Mouse (Mus musculus) MEL-GATA-1-ER (cell line): ENCODE measurements at regions not wholly inside any gene's neighbourhood (a gene's known extent, or its start where the extent isn't known, plus 50 kb on each side); places are given as distances from the start of the nearest gene placed in this dataset.
"Not testable (repeated sequence)": the region's sequence is repeated elsewhere in the genome, so short reads cannot be mapped to it uniquely, and the experiment has no call there.

Experiments used
- DNase-seq: peaks from one replicate; pipeline ENCODE4 v3.0.0-alpha.2; 2012; ENCODE audit warnings: low read depth; ENCODE audit errors: extremely low read depth

GRCm38 (mm10) chr16:31553361-31554146 is 109.7 kb upstream of the Dlg1 start:
- no peak for DNase-seq

DNA sequence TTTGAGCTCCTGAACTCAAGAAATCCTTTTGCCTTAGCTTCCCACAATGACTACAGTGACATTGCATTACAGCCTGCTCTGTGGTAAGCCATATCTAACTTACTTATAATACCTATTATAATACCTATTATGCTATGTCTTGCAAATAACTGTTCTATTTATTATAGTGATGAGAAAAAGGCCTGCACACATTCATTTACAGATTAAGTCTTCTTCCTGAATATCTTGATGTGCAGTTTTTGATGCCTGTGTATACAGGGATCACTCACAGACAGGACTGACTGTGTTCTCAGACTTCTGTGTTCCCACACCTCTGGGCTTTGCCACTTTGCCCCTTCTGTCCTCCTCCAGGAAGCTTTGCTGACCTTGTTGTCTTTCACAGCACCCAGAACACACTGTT is 102.8 kb upstream of the Dlg1 start:
- DNase-seq: no peak

DNA sequence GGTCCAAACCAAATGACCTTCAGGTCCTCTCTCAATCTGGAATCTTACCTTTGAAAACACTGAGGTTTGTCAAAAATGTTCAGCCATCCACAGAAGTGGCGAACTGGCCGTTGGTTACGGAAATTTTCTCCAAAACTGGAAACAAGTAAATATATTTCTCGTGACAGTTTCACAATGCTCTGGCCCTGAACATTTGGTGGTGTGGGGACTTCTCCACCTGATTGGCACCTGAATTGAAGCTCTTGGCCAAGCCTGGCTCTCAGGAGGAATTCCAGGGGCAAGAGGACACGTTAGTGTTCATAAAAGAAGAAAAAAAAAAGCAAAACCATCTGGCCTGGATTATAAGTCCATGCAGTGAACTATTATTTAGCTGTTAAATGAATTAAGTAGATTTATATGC is 98.3 kb upstream of the Dlg1 start:
- DNase-seq: no peak

GRCm38 (mm10) chr16:31568316-31568715 is 94.9 kb upstream of the Dlg1 start:
- no peak for DNase-seq

- DNase-seq: no peak
Observed at GRCm38 (mm10) chr16:31569871-31570270, 93.4 kb upstream of the Dlg1 start.

- DNase-seq: no peak
Observed at GRCm38 (mm10) chr16:31570311-31571139, 92.7 kb upstream of the Dlg1 start.

- not testable (repeated sequence) for DNase-seq
Observed at GRCm38 (mm10) chr16:31573833-31574232, 89.4 kb upstream of the Dlg1 start.

- DNase-seq: not testable (repeated sequence)
Observed at GRCm38 (mm10) chr16:31575646-31576045, 87.6 kb upstream of the Dlg1 start.

DNA sequence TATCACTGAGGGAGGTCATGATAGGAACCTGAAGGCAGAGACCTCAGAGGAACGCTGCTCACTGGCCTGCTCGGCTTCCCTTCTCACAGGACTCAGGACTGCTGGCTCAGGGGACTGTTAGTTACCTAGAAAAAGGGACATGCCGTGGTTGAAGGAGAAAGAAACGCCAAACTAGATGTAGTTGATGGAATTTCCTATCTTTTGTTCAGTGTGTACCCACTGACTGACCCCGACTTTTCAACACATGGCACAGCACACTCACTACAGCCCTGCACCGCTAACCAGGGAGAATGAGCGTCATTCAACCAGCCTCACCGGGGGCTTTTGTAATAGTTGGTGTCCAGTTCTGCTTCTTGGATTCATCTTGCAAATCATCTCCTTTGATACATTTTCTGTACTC is 86.8 kb upstream of the Dlg1 start:
- DNase-seq: no peak

- no peak for DNase-seq
Observed at GRCm38 (mm10) chr16:31577347-31577746, 85.9 kb upstream of the Dlg1 start.

DNA sequence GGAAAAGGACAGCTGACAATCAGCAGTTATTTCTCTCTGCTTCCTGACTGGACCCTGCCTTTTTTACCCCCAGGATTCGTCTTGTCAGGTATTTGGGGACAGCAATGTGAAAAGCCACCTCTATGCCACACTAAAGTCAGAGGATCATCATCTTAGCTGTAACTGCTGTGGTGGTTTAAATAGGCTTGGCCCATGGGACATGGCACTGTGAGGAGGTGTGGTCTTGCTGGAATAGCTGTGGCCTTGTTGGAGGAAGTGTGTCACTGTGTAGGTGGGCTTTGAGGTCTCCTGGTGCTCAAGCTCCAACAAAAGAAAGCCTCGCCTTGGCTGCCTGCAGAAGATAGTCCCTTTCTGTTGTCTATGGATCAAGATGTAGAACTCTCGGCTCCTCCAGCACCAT is 83.9 kb upstream of the Dlg1 start:
- DNase-seq: no peak

- DNase-seq: no peak
Observed at GRCm38 (mm10) chr16:31580779-31581178, 82.5 kb upstream of the Dlg1 start.

- no peak for DNase-seq
Observed at GRCm38 (mm10) chr16:31582885-31583284, 80.4 kb upstream of the Dlg1 start.

GRCm38 (mm10) chr16:31583627-31584026 is 79.6 kb upstream of the Dlg1 start:
- no peak for DNase-seq

DNA sequence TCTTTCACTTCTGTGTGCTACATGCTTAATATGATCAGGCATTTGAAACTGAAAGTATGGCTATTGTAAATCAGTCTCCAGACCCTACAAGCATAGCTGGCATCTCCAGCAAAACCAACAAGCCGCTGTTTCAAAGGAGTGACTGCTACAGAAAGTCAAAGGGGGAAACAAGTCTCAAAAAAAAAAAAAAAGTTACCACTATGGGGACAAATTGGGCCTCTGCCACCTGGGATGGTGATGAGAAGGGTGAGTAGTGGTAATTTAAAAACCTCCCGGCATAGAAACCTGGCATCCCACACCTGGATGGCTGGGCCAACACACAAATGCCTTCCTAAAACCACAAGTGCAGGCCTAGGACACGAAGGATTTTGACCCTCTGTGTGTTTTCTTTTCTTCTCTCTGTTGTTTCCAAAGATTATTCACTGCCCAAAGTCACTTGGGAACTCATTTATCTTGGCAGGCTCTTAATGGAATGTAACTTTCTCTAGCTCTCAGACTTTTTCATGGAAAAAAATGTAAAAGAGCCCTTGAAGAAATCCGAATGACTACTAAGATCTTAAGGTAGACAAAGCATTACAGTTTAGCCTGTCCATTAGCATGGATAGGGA is 78.9 kb upstream of the Dlg1 start:
- no peak for DNase-seq

- DNase-seq: no peak
Observed at GRCm38 (mm10) chr16:31587036-31587435, 76.2 kb upstream of the Dlg1 start.

DNA sequence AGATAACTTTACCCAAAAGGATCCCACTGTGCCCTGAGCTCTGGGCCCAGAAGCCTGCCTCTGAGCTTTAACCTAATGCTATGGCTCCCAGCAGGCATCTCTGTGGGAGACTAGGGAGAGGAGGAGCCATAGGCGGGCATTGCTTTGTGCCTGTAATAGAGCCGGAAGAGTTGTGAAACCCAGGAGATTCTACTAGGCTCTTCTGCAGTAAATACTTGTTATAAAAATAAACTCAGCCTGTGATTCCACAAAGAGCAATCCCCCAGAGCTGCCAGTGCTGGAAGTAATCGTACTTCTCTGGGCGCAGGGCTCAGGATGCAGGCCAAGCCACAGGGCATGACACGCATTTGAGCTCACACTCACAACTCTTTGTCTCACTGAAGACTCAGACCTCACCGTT is 73.7 kb upstream of the Dlg1 start:
- DNase-seq: no peak

- no peak for DNase-seq
Observed at GRCm38 (mm10) chr16:31591565-31591964, 71.7 kb upstream of the Dlg1 start.

DNA sequence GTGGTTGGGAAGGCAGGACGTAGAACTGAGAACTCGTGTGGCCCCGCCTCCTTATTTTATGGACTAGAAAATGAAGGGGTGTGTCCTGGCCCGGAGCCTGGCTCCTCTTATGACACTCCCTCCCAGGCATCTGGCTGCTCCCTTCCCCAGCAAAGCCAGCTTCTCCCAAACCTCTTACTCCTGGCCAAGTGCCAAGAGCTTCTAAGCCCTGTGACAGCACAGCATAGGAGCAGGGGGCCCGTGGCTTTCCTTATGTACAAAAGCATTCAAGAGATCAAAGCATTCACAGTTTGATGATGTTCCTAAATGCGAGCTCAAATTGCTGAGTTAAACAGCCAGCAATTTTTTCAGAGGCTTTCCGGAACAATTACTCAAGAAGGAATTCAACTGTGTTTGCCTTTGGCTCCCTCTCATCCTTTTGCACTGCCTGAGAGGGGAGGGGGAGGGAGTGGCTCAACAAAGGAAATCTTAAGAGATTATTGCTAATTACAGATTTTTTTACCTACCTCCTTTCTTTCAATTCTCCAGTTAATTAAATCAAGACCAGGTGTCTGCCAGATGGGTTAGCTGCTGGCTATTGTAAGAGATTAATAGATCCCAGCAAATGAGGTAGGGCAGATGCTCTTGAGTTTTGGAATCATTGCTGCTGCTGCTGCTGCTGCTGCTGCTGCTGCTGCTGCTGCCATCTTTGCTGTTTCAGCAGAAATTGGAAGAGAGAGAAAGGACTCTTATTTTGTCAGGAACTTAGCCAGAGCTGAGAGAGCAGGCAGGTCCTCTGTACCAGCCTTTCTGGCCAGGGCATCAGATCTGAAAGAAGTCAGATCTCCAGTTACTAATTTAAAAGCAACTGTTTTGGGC is 71.0 kb upstream of the Dlg1 start:
- DNase-seq: peak; percentile 51

DNA sequence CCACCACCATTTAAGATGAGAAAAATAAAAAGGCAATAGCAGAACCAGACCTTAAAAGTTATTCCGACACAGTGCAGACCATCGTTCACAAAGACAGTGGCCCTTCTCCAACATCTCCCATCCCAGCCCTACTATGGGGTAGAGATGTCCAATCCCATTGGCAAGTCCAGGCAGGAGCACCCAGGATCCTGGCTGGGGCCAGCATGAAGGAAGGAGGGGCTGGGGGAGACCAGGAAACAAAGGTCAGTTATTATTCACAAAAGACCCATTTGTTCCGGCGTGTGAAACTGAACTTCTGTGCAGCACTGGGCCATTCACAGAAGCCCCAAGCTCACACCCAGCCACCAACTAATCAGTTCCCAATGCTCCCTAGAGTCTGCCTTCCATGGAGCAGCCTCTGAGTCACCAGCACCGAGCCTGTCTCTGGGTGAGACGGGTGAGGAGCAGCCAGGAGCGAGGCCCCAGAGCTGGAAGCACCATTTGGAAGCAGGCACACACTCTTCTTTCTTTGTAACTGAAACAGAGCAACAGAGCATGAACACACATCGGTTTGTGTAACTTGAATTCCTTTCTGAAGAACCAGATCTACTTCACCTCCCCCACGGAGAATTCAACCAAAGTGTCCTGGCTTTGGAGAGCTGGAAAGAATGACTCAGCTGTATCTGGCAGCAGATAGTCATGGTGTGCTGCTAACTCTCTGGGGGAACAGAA is 70.1 kb upstream of the Dlg1 start:
- no peak for DNase-seq

DNA sequence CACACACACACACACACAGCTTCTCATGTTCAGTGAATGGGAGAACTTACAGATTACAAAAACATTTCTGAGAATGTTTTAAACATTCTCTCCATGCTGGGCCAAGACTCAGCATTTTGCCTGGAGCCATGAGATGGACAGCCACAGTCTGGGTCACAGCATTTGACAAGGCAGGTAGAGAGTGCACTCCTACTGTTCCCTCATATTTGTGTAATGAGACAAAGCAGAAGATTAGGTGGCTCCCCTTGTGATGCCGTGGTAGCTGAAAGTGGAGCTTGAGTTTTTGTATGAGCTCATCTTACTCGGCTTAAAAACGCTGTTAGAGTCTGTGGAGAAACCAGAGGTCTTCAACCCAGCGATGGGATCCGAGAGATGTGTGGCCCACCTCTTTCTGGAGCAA is 65.3 kb upstream of the Dlg1 start:
- no peak for DNase-seq
